Mouse (Mus musculus) ES-E14 (cell line): ENCODE results near the gene Gm49322. TPM values are rescaled to one million over a fixed set of nuclear protein-coding genes. Genes with fewer than 3 reads are reported as not detected.

Experiments
- DNase-seq: peaks from one replicate; pipeline ENCODE4 v3.0.0-alpha.2; 2013; ENCODE audit warnings: low read depth, low spot score
- H3K27ac ChIP-seq: 2 replicates; pipeline ENCODE4 v1.5.1; 2012; ENCODE audit warnings: low read depth, mild to moderate bottlenecking, low read length, moderate library complexity, mixed read lengths; ENCODE audit not compliant: poor library complexity, insufficient read depth, severe bottlenecking
- H3K36me3 ChIP-seq: 2 replicates; pipeline ENCODE4 v1.6.1; 2012; ENCODE audit warnings: mild to moderate bottlenecking, low read length, moderate library complexity, mixed read lengths; ENCODE audit not compliant: control insufficient read depth, poor library complexity, insufficient read depth, severe bottlenecking
- H3K4me1 ChIP-seq, 2 experiments: fragments of 150-350 bp in 1 of 2; sonication (generic) in 1 of 2; 2 replicates each; pipeline ENCODE4 v1.6.1; 2012; ENCODE audit warnings: low read length in 2 of 2, mild to moderate bottlenecking in 1 of 2, mixed read lengths in 1 of 2; ENCODE audit not compliant: control insufficient read depth in 2 of 2, insufficient read depth in 2 of 2, poor library complexity in 1 of 2
- H3K4me3 ChIP-seq, 2 experiments: fragments of 150-350 bp in 1 of 2; sonication (generic) in 1 of 2; 2 replicates each; pipeline ENCODE4 v1.5.1; 2012; ENCODE audit warnings: low read length in 2 of 2, low read depth in 1 of 2, mild to moderate bottlenecking in 1 of 2, mixed read lengths in 1 of 2; ENCODE audit not compliant: insufficient read depth in 1 of 2, poor library complexity in 1 of 2, severe bottlenecking in 1 of 2
- H3K9ac ChIP-seq: 2 replicates; pipeline ENCODE4 v1.6.1; 2012; ENCODE audit warnings: low read depth, mild to moderate bottlenecking, low read length, mixed read lengths; ENCODE audit not compliant: poor library complexity, insufficient read depth, severe bottlenecking
- H3K9me3 ChIP-seq: fragments of 150-350 bp; sonication (generic); 2 replicates; pipeline ENCODE4 v1.6.1; 2012; ENCODE audit warnings: low read depth, mild to moderate bottlenecking, low read length; ENCODE audit not compliant: control insufficient read depth, insufficient read depth
- CHD2 ChIP-seq: IDR thresholded peaks from 2 replicates; pipeline ENCODE4 v1.6.1; 2014; ENCODE audit warnings: mild to moderate bottlenecking, low read depth, low read length, inconsistent platforms
- HCFC1 ChIP-seq: IDR thresholded peaks from 2 replicates; pipeline ENCODE4 v1.6.1; 2012; ENCODE audit warnings: low read length, inconsistent platforms, borderline replicate concordance; ENCODE audit not compliant: insufficient read depth
- MAFK ChIP-seq: IDR thresholded peaks from 2 replicates; pipeline ENCODE4 v1.6.1; 2014; ENCODE audit warnings: mild to moderate bottlenecking, low read depth, low read length, inconsistent platforms; ENCODE audit not compliant: insufficient read depth
- ZC3H11A ChIP-seq: IDR thresholded peaks from 2 replicates; pipeline ENCODE4 v1.6.1; 2012; ENCODE audit warnings: low read depth, mild to moderate bottlenecking, inconsistent platforms, low read length, borderline replicate concordance
- ZNF384 ChIP-seq: IDR thresholded peaks from 2 replicates; pipeline ENCODE4 v1.6.1; 2012; ENCODE audit warnings: low read depth, low read length, inconsistent platforms
- in situ Hi-C, 2 experiments: fragments of 600-800 bp; cut with MboI; formaldehyde crosslinking; loops; one replicate each; pipeline ENCODE4 v1.15.1; 2025; ENCODE audit warnings: low sequenced_read_pairs in 2 of 2, inconsistent platforms in 1 of 2; ENCODE audit not compliant: unreplicated experiment in 2 of 2
- total RNA-seq: library from RNA; depleted of rRNA; stranded (reverse); fragments of 300-350 nt; gene quantifications from 2 replicates; pipeline ENCODE4 v1.2.3, GENCODE M21; 2012

Gene Gm49322
- total RNA-seq, 1 experiment, result 8.4 TPM

DNA sequence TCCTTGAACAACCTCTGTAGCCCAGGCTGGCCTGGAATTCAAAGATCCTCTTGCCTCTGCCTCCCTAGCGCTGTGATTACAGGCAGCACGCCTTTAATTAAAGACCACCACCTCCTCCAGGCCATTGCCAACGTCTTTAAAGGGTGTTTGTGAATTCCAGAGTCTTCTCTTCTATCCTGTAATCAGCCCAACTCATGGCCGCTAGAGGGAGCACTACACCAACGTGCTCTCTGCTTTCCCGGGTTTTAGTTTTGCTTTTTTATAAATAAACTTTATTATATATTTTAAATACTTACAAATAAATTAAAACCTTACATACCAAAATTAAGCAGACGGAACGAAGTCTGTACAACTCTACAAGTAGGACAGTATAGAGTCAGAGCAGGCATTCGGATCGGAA lies 53.4 kb downstream of the Gm49322 start:
- Histone ChIP-seq H3K36me3 (no peaks in the 10 kb centered on the region), H3K9me3 (no peaks in the 10 kb centered on the region), H3K4me3 (0 out of 4 replicates have a peak overlapping the region, but pooled peaks of 1 of the 2 experiments have one; percentile 2), H3K4me1 (peaks cover 2 to 30% of the 10 kb centered on the region in 2 experiments), H3K9ac (peak overlapping the region; percentile 50; the same call in 1 of the 2 replicates), H3K27ac (peak overlapping the region; percentile 54)
- DNase-seq, result peak; percentile 60
- in situ Hi-C loops, result no loop called here
- TF ChIP-seq ZC3H11A (no peak), HCFC1 (no peak), CHD2 (no peak), MAFK (no peak), ZNF384 (no peak)

- Histone ChIP-seq H3K4me3 (no peak overlapping the region), H3K4me1 (peaks cover 2 to 31% of the 10 kb centered on the region in 2 experiments), H3K9ac (no peak overlapping the region), H3K36me3 (no peaks in the 10 kb centered on the region; the same call in 1 of the 2 replicates), H3K9me3 (no peaks in the 10 kb centered on the region), H3K27ac (no peak overlapping the region)
- TF ChIP-seq CHD2, result peak; percentile 78
- no peak for TF ChIP-seq MAFK
- in situ Hi-C loops, result no loop called here
- DNase-seq, result peak; percentile 83
These were observed 55.3 kb downstream of the Gm49322 start for GRCm38 (mm10) chr10:80661149-80661548.

DNA sequence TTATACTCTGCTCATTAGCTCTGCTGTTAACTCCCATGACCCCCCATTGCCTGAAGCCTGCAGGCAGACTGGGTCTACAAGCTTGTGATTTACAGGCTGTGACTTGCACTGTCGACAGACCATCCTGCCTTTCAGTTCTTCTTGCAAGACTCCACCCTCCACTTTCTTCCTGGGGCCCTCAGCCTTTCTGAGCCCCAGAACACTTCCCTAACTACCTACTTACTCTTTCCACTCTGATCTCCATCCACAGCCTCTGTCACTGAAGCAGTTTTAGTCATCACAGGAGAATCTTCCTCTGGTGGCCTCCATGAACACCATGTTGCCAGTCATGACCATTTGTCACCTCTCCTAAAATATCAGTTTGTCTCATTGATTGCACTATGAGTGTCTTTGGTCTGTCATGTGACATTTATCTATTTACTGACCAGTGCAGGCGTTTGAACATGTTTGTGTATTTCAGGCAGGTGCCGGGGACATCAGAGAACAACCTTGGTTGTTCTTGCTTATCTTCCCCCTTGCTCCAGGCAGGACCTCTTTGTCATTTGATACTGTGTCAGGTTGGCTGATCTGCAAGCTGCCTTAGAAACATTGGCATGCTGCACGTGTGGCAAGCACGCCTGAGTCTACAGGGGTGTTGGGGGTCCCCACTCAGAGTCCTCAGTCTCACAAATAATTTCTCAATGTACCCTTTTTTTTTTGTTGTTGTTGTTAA lies 57.8 kb downstream of the Gm49322 start:
- H3K27ac ChIP-seq, result no peak overlapping the region

GRCm38 (mm10) chr10:80664197-80665015 lies 58.6 kb downstream of the Gm49322 start:
- peak overlapping the region; percentile 73 for H3K9ac ChIP-seq
- TF ChIP-seq HCFC1 (no peak), ZC3H11A (no peak), CHD2 (no peak), ZNF384 (peak; percentile 79), MAFK (no peak)
- no peak for DNase-seq
- H3K9me3 ChIP-seq, result no peaks in the 10 kb centered on the region
- H3K27ac ChIP-seq, result peak overlapping the region; percentile 55; the same call in 1 of the 2 replicates
- in situ Hi-C loops, result no loop called here
- peaks cover 30% of the 10 kb centered on the region for H3K36me3 ChIP-seq
- H3K4me1 ChIP-seq, result peaks cover 0 to 24% of the 10 kb centered on the region in 2 experiments; a peak in 3 of 4 replicates
- H3K4me3 ChIP-seq, result peak overlapping the region; percentile 31 to 45

More for the DNA sequence above, 57.8 kb downstream of the Gm49322 start:
- in situ Hi-C loops, result no loop called here
- Histone ChIP-seq H3K36me3 (peaks cover 22% of the 10 kb centered on the region), H3K4me3 (no peak overlapping the region), H3K4me1 (peaks cover under 1 to 26% of the 10 kb centered on the region in 2 experiments), H3K9ac (no peak overlapping the region), H3K9me3 (no peaks in the 10 kb centered on the region)
- TF ChIP-seq CHD2 (no peak), ZNF384 (no peak), MAFK (no peak), HCFC1 (no peak), ZC3H11A (no peak)
- DNase-seq, result no peak
